Mouse (Mus musculus) bone marrow, adult 2 months (tissue): Measurements from ENCODE around the gene Gm49366. TPM values are rescaled to one million over a fixed set of nuclear protein-coding genes. Genes with fewer than 3 reads are reported as not detected.
"Not testable (repeated sequence)": the region's sequence is repeated elsewhere in the genome, so short reads cannot be mapped to it uniquely, and the experiment has no call there.

Source experiments
- H3K27ac ChIP-seq: fragments of 200-500 bp; 2 replicates; pipeline ENCODE4 v1.5.1; 2012; ENCODE audit warnings: low read depth, mild to moderate bottlenecking, control low read depth, inconsistent platforms, low read length; ENCODE audit not compliant: control insufficient read depth, poor library complexity, insufficient read depth
- H3K4me1 ChIP-seq: fragments of 200-500 bp; 2 replicates; pipeline ENCODE4 v1.6.1; 2011; ENCODE audit warnings: low read length; ENCODE audit not compliant: control insufficient read depth, insufficient read depth
- H3K4me3 ChIP-seq: fragments of 200-500 bp; replicated peaks from 2 replicates; pipeline ENCODE3; 2011; ENCODE audit warnings: mild to moderate bottlenecking, low read depth, low read length, control low read depth; ENCODE audit not compliant: control insufficient read depth
- CTCF ChIP-seq: fragments of 200-500 bp; IDR thresholded peaks from 2 replicates; pipeline ENCODE4 v1.5.1; 2011; ENCODE audit warnings: low read length, control low read depth; ENCODE audit not compliant: control insufficient read depth, insufficient read depth
- POLR2A ChIP-seq: fragments of 200-500 bp; IDR thresholded peaks from 2 replicates; pipeline ENCODE4 v1.6.1; 2011; ENCODE audit warnings: low read depth, mild to moderate bottlenecking, control low read depth, low read length, borderline replicate concordance; ENCODE audit not compliant: control insufficient read depth
- WGBS: fragments of 180-500 bp; shearing (Covaris S2); methylation state at CpG from one replicate; pipeline ENCODE4 v1.1.7; 2018; 5-methylcytosine and 5-hydroxymethylcytosine counted together
- polyA plus RNA-seq: library from polyadenylated mRNA; stranded (reverse); fragments of >200 nt; gene quantifications from 2 replicates; pipeline ENCODE4 v1.2.4, GENCODE M21; 2011; ENCODE audit warnings: low replicate concordance; ENCODE audit not compliant: missing spikeins, insufficient read depth, insufficient read length

The Gm49366 gene
- polyA plus RNA-seq, 1 experiment = not detected

DNA sequence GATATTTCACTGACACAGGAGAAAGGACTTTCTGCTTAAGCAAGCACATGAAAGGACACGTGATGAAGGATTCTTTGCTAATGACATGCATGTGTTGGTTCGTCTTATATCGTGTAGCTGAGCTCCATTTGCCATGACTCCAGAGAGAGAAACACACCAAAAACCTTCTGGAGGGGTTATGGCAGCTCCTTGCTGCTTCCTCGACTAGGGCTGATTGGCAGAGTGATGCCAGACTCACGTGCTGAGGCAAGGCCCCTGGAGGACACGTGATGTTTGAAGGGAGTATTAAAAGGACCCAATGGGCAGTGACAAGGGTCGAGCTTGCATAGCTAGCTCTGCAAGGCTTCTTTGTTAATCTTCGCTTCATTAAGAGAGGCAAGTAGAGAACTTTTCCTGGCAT is 29.6 kb downstream of the Gm49366 start:
- TF ChIP-seq POLR2A (no peak), CTCF (no peak)
- Histone ChIP-seq H3K4me3 (no peak overlapping the region), H3K27ac (no peak overlapping the region), H3K4me1 (no peaks in the 10 kb centered on the region)
- 66% methylated on average over 8 of the region's 8 CpGs for WGBS

DNA sequence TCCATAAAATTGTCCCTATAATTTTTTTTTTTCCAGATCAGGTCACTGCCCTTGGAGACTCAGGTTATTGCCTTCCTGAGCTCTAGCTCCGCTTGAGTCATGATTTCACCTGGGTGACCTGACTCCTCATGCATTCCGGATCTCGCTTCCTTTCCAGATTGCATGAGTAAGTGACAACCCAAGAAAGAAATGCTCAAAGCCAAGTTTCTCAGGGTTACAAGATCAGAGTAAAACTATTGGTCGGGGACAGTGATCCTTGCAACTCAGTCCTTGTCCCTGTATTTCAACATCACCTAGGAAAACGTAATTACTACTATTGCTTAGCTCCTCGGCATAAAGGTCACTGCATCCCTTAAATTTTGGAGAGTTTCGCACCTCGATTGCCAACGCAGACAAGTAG is 30.3 kb downstream of the Gm49366 start, which contains the start of gene Acot5:
Acot5 (plus strand) TSS at position 340 of the 400 bp plus-strand sequence.
- no peaks in the 10 kb centered on the region for H3K4me1 ChIP-seq
- no peak within 1 kb of the TSS for H3K4me3 ChIP-seq
- WGBS = 52% methylated on average over 9 of the region's 9 CpGs
- H3K27ac ChIP-seq = no peak within 1 kb of the TSS
- TF ChIP-seq CTCF (no peak), POLR2A (no peak)

DNA sequence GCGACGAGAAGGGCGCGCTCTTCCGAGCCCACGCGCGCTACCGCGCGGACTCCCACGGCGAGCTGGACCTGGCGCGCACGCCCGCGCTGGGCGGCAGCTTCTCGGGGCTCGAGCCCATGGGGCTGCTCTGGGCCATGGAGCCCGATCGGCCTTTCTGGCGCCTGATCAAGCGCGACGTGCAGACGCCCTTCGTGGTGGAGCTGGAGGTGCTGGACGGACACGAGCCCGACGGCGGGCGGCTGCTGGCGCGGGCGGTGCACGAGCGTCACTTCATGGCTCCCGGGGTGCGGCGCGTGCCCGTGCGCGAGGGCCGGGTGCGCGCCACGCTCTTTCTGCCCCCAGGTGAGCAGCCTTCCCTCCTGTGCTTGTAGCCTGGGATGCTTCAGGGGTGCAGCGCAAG is 30.8 kb downstream of the Gm49366 start:
- WGBS = 3% methylated on average over 50 of the region's 52 CpGs
- not testable (repeated sequence) for H3K27ac ChIP-seq, H3K4me1 ChIP-seq, H3K4me3 ChIP-seq

DNA sequence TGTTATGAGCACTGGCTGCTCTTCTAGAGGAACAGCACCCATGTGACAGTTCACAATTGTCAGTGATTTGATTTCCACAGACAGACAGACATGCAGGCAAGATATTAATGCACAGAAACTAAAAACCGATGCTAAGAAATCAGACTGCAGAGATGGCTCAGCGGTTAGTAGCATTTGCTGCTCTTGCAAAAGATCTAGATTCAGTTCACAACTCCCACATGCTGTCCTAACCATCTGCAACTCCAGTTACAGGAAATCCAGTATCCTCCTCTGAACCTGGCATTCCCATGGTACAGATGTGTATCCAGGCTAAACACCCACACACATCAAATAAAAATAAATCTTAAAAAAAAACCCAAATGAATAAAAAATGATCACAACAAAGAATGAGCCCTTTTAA is 33.0 kb downstream of the Gm49366 start:
- Histone ChIP-seq H3K4me1 (no peaks in the 10 kb centered on the region), H3K4me3 (no peak overlapping the region), H3K27ac (no peak overlapping the region)
- no peak for TF ChIP-seq CTCF
- WGBS = 82% methylated on average over 2 of the region's 2 CpGs

DNA sequence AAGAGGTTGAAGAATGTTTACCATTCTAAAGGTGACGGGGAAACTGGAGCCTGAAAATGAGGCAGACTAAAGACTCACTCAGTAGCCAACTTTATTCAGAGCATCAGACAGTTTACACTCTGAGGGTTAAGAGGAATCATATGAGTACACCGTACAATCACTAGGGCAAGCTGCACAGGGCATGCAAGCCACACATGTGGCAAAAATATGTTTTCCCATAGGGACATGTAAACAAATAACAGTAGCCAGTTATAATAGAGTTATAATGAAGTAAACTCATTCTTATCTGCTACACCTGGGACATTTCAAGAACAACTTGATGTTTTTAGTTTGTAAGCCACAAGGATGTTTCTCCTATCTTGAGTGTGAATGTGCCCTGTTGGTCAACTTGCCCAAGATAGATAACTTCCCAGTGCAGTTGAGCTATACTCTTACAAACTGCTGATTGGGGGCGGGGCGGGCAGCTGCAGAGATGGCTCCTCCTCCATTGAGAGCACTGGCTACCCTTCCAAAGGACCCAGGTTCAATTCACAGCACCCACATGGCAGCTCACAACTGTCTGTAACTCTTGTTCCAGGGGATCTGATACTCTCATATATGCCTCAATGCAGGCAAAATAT is 38.7 kb downstream of the Gm49366 start:
- no peak for TF ChIP-seq CTCF
- TF ChIP-seq POLR2A = no peak
- no peaks in the 10 kb centered on the region for H3K4me1 ChIP-seq
- WGBS = 86% methylated on average over 4 of the region's 4 CpGs
- no peak overlapping the region for H3K4me3 ChIP-seq
- no peak overlapping the region for H3K27ac ChIP-seq

DNA sequence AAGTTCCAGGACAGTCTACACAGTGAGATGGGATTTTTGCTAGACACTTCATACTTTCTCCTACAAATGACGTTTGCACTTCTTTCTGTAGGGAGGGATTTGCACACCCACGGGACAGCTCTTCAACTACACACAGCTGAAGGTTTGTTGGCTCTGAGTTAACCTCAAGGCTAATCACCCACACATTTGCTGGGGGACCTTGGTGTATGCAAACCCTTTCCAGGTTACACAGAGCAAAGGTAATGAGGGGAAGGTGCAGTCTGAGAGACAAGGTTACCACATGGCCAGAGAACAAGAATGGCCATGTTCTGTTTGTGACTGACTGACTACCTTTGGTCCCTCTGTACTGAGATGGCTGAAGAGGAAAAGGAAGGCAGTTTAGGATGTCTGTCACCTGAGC is 45.1 kb downstream of the Gm49366 start:
- 82% methylated on average over 2 of the region's 2 CpGs for WGBS
- no peak overlapping the region for H3K4me3 ChIP-seq
- no peak overlapping the region for H3K27ac ChIP-seq
- TF ChIP-seq CTCF = no peak
- TF ChIP-seq POLR2A = no peak
- H3K4me1 ChIP-seq = no peaks in the 10 kb centered on the region

DNA sequence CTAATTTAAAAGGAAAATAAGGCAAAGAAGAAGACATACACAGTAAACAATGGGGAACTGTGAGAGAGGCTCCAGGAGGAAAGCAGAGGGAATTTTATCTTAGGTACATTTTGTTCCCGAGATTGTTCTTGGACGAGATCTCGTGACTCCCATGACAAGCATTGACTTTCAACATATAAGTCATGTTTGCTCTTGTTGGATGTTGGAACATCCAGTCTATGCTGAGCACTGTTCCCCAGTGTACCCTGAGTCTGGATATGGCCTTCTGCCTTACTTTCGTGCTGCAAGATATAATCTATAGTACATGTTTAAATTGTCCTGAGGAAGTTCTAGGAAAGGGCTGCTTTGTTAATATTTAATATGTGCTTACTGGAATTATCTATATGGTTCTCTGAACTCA is 45.8 kb downstream of the Gm49366 start:
- WGBS = 78% methylated on average over 4 of the region's 4 CpGs
- Histone ChIP-seq H3K4me3 (no peak overlapping the region), H3K4me1 (no peaks in the 10 kb centered on the region), H3K27ac (no peak overlapping the region)
- no peak for TF ChIP-seq CTCF
- no peak for TF ChIP-seq POLR2A

DNA sequence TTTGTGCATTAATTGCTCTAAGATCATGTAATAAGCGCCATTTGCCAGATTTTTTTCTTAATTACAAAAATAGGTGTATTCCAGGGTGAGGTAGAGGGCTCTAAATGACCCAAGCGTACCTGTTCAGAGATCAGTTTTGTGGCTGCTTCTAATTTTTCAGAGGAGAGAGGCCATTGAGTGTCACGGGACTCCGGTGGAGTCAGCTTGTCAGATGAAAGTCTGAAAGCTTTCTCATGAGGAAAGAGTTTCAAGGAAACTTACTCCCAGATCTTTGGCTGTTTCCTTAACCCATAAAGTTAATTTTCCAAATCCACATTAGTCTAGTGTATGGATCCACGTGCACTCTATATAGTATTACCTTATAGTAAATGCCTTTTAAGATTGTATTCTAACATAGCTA is 55.9 kb downstream of the Gm49366 start:
- H3K4me1 ChIP-seq, H3K4me3 ChIP-seq, H3K27ac ChIP-seq: not testable (repeated sequence)
- 82% methylated on average over 5 of the region's 5 CpGs for WGBS

DNA sequence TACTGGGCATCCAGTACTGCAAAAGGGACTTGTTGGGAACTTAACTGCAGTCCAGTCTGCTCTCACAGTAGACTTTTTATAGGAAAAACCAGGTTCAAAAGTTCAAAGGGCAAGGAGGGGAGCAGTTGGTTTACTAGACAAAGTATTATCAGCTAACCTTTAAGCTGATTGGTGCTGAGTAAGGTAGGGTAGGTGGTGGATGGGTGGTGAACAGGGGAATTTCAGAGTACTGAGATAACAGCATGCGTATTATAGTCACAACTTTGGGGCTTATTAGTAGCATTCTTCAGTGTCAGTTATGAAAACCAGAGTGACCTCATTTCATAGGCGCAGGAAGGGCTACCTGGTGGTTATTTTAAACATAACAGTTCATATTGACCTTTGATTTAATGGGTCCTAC is 60.9 kb downstream of the Gm49366 start:
- H3K4me3 ChIP-seq = no peak overlapping the region
- H3K27ac ChIP-seq = no peak overlapping the region
- TF ChIP-seq POLR2A = no peak
- no peak for TF ChIP-seq CTCF
- 73% methylated on average over 2 of the region's 2 CpGs for WGBS
- no peaks in the 10 kb centered on the region; the same call in 1 of the 2 replicates for H3K4me1 ChIP-seq

DNA sequence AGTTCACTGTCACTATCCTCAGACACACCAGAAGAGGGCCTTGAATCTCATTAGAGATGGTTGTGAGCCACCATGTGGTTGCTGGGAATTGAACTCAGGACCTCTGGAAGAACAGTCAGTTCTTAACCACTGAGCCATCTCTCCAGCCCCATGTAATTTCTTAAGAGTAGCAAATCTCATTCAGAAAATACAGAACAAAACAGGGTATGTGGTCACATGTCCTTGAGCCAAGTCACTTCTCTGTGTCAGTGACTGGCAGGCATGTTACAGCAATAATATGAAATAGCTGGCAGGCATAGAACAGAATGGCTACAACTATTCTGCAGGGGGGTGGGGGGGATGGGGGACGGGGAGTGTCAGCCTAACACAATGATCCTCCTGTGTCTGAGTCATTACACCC is 61.3 kb downstream of the Gm49366 start:
- no peak overlapping the region for H3K27ac ChIP-seq
- WGBS = 47% methylated on average over 1 of the region's 1 CpGs
- H3K4me3 ChIP-seq = no peak overlapping the region
- no peaks in the 10 kb centered on the region; the same call in 1 of the 2 replicates for H3K4me1 ChIP-seq
- TF ChIP-seq CTCF (no peak), POLR2A (no peak)
